Mouse (Mus musculus): Measurements from ENCODE around the gene Aox1. TPM values are rescaled to one million over a fixed set of nuclear protein-coding genes. Genes with fewer than 3 reads are reported as not detected.
"Not testable (repeated sequence)": the region's sequence is repeated elsewhere in the genome, so short reads cannot be mapped to it uniquely, and the experiment has no call there.

The Aox1 gene
- 0.26 and 0.34 TPM in 2 replicates for polyA plus RNA-seq (2015; fragmentation: Nextera tagmentation; extraction: Ambion mirVana)

DNA sequence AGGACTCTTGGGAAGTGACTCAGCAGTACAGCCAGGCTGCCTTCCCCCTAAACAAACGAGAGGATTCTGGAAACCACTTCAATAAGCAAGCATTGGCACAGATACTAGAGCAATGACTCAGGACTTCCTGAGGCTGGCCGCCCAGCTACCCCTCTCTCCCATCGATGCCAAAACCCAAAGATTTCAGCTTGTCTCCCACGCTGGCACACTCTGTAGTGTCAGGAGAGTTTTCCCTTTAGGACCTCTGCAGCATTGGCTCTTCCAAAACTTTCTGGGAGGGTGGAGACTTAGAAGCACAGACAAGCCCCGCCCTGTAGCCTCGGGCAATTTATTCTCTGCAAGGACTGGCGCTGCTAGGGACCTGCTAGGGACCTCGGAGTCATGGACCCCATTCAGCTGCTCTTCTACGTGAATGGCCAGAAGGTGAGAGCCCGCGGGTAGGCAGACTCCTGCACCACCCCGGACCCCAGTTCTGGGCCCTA is at the start of gene Aox1:
Gene Aox1, plus strand, starts transcription at position 296 of the 482 bp plus-strand sequence.
- 18% methylated on average over 12 of the region's 12 CpGs for WGBS
- Histone ChIP-seq H3K27ac (replicated peaks) (peak within 1 kb of the TSS; percentile 68), H3K4me1 (replicated peaks) (0 out of 2 replicates have a peak, but pooled peaks cover 13% of the 10 kb centered on the region), H3K27me3 (no peaks in the 10 kb centered on the region), H3K4me2 (peak within 1 kb of the TSS; percentile 47), H3K4me3 (no peak within 1 kb of the TSS), H3K36me3 (no peaks in the 10 kb centered on the region), H3K9me3 (no peaks in the 10 kb centered on the region), H3K9ac (no peak within 1 kb of the TSS)
- ATAC-seq (ENCODE audit: low FRiP score, low read depth) = peak; percentile 70

DNA sequence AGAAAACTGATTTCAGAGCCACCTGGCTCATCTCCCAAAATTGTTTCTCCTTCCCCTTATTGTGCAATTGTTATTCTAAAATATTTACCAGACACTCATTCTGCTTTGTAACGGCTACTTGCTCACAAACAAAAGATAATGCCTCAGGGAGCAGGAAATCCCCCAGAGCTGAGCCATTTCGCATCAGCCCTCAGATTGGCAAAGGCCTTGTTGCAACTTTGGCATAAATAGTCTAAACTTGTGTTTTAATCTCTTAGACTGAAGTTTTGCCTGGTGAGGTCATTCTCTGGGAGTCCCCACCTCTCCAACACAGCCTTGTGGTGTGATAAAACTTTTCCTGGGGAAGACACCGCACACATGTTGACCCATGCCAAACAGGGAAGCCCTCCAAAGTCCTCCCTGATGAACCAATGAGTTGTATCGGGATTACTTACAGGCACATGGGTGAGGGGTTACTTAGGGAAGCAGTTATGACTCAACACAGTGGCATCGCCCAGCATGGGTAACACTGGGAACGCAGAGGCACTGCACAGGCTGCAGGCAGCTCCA is 40.6 kb upstream of the Aox1 start:
- ATAC-seq (ENCODE audit: low FRiP score, low read depth) = no peak
- H3K4me1 ChIP-seq (replicated peaks) = no peaks in the 10 kb centered on the region
- H3K9ac ChIP-seq = no peak overlapping the region
- H3K36me3 ChIP-seq = no peaks in the 10 kb centered on the region
- 66% methylated on average over 6 of the region's 6 CpGs for WGBS
- no peak overlapping the region for H3K4me2 ChIP-seq
- H3K9me3 ChIP-seq = no peaks in the 10 kb centered on the region
- no peaks in the 10 kb centered on the region for H3K27me3 ChIP-seq
- no peak overlapping the region for H3K4me3 ChIP-seq
- H3K27ac ChIP-seq (replicated peaks) = no peak overlapping the region

DNA sequence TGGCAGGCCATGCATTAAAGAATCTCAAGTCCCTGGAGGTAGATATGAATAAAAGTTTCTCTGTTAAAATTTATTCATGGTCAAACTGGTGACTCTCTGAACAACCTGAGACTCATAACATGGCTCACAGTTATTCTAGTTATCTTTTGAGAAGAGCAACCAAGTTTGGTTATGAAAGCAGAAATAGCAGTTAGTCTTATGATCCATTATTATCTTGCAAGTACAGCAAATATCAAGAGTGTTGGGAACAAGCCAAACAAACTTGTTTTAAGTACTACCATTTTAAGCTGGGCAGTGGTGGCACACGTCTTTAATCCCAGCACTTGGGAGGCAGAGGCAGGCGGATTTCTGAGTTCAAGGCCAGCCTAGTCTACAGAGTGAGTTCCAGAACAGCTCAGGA is 38.5 kb upstream of the Aox1 start:
- Histone ChIP-seq H3K4me2 (no peak overlapping the region), H3K27ac (replicated peaks) (no peak overlapping the region)

DNA sequence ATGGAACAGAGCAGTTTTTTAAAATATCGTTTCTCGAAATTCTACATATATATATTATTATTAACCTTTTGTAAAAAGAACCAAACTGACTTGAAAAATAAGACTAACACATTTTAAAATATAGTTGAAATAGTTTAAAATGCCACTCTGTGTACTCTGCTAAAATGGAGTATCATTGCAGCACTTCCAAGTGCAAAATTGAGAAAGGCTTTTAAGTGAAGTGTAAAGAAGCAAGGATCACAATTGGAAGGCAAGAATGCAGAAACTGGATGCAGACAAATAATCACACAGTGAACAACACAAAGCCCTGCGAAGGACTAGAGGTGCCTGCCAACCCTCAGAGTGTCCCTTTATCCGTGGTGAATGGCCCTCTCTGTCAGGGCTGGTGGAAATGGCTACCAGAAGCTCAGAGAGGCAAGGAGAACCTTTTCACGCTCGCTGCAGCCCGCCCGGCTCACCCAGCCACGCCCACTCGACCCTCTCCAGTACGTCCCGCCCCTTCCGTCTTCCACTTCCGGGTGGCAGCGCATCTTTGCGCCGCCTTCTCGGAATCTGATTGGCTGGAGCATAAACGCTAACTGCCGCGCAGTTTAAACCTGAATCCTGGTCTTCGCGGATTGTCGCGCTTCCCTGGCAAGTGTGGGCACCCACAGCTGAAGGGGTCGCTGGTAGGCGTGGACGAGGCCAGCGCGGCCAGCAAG is 34.1 kb upstream of the Aox1 start, which contains the start of gene Sgo2a:
Gene Sgo2a, plus strand, starts transcription at position 540 of the 701 bp plus-strand sequence.
- Histone ChIP-seq H3K4me3 (peak within 1 kb of the TSS; percentile 78), H3K4me1 (replicated peaks) (peaks cover 13% of the 10 kb centered on the region), H3K27ac (replicated peaks) (peak within 1 kb of the TSS; percentile 93), H3K9me3 (no peaks in the 10 kb centered on the region), H3K36me3 (no peaks in the 10 kb centered on the region), H3K27me3 (no peaks in the 10 kb centered on the region), H3K9ac (peak within 1 kb of the TSS; percentile 63), H3K4me2 (peak within 1 kb of the TSS; percentile 85)
- 7% methylated on average over 30 of the region's 30 CpGs for WGBS
- ATAC-seq (ENCODE audit: low FRiP score, low read depth) = peak; percentile 99

More for the DNA sequence above, 38.5 kb upstream of the Aox1 start:
- 81% methylated on average over 2 of the region's 2 CpGs for WGBS
- no peaks in the 10 kb centered on the region for H3K36me3 ChIP-seq
- H3K4me3 ChIP-seq = no peak overlapping the region
- peaks cover 2% of the 10 kb centered on the region for H3K4me1 ChIP-seq (replicated peaks)
- no peaks in the 10 kb centered on the region for H3K9me3 ChIP-seq
- no peak for ATAC-seq (ENCODE audit: low FRiP score, low read depth)
- no peak overlapping the region for H3K9ac ChIP-seq
- no peaks in the 10 kb centered on the region for H3K27me3 ChIP-seq

DNA sequence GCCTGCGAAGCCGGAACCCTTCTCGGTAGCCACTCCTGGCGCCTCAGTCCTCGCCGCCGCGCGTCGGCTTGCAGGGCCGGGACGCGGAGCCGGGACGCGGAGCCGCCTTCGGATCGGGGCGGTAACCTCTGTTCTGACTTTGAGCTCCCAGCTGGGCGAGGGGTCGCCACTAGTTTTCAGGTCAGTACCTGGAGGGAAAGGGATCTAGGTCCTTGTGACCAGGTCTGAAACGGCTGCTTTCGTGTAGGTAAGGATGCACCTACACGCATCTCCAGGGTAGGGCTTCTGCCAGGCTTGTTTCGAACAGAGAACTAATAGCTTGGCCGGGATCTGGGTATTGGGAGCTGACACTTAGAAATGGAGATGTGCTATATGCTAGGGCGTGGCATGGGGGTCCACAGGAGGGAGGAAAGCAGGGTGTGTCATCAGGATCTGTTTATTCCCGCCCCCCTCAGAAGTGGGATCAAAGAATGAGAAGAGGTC is 33.6 kb upstream of the Aox1 start:
- peak overlapping the region; percentile 85 for H3K4me2 ChIP-seq
- peak overlapping the region; percentile 63 for H3K9ac ChIP-seq
- H3K27ac ChIP-seq (replicated peaks) = no peak overlapping the region
- H3K4me1 ChIP-seq (replicated peaks) = peaks cover 13% of the 10 kb centered on the region
- H3K27me3 ChIP-seq = no peaks in the 10 kb centered on the region
- peak overlapping the region; percentile 78 for H3K4me3 ChIP-seq
- H3K36me3 ChIP-seq = no peaks in the 10 kb centered on the region
- under 1% methylated on average over 29 of the region's 29 CpGs for WGBS
- H3K9me3 ChIP-seq = no peaks in the 10 kb centered on the region
- ATAC-seq (ENCODE audit: low FRiP score, low read depth) = no peak; the same call in 1 of the 2 replicates

DNA sequence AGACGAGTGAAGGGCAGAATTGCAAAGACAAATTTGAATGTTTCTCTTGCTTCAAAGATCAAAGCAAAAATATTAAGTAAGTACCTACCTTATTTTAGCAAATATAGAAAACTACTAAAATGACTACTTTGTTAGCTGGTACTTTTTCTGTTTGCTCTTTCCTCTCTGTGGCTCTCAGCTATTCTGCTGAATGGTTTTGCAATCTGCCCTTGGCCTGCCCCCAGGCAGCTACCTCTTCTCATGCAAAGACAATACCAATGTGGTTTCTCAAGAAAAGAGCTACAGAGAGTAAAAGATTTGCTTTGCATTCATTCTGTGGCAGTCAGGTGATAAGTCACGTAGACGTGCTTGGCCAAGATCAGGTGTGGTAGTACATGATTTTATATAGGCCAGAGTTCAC is 31.6 kb upstream of the Aox1 start:
- no peaks in the 10 kb centered on the region for H3K27me3 ChIP-seq
- no peak overlapping the region for H3K27ac ChIP-seq (replicated peaks)
- no peak for ATAC-seq (ENCODE audit: low FRiP score, low read depth)
- no peaks in the 10 kb centered on the region for H3K9me3 ChIP-seq
- no peak overlapping the region for H3K4me2 ChIP-seq
- H3K36me3 ChIP-seq = no peaks in the 10 kb centered on the region
- no peak overlapping the region for H3K4me3 ChIP-seq
- peaks cover 13% of the 10 kb centered on the region for H3K4me1 ChIP-seq (replicated peaks)
- H3K9ac ChIP-seq = no peak overlapping the region
- 83% methylated on average over 3 of the region's 3 CpGs for WGBS

DNA sequence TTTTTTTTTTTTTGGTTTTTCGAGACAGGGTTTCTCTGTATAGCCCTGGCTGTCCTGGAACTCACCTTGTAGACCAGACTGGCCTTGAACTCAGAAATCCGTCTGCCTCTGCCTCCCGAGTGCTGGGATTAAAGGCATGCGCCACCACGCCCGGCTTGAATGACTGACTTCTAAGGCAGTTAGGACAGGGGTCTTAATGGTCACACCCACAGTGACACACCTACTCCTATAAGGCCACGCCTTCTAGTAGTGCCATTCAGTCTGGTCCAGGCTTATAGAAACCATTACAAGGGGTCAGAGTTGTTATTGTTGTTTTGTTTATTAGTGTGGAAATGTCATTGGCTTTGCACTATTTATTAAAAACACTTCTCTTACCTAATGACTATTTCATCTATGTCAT is 23.3 kb upstream of the Aox1 start:
- not testable (repeated sequence) for H3K27me3 ChIP-seq; H3K4me2 ChIP-seq; H3K4me1 ChIP-seq (replicated peaks); ATAC-seq (ENCODE audit: low FRiP score, low read depth); H3K9me3 ChIP-seq; H3K27ac ChIP-seq (replicated peaks); H3K4me3 ChIP-seq; H3K36me3 ChIP-seq; H3K9ac ChIP-seq
- 94% methylated on average over 7 of the region's 7 CpGs for WGBS

DNA sequence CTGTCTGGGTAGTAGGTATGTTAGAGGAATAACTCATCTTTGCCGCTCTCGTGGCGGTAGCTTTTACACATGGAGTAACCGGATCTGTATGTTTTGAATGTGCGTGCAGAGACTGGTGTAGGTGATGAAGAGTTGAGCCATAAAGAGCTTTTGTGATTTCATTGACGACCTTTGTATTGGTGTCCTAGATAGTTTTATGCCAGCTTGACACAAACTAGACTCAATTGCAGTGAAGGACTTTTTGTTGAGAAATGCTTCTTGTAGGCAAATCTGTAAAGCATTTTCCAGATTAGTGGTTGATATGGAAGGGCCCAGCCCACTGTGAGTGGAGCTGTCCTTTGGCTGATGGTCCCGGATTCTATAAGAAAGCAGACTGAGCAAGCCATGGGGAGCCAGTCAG is 10.9 kb upstream of the Aox1 start, which contains the start of gene Kctd18:
Gene Kctd18, minus strand, starts transcription at position 101 of the 400 bp plus-strand sequence.
- Histone ChIP-seq H3K36me3 (no peaks in the 10 kb centered on the region), H3K27me3 (no peaks in the 10 kb centered on the region), H3K27ac (replicated peaks) (no peak within 1 kb of the TSS), H3K4me2 (no peak within 1 kb of the TSS), H3K9ac (no peak within 1 kb of the TSS), H3K4me1 (replicated peaks) (no peaks in the 10 kb centered on the region), H3K9me3 (no peaks in the 10 kb centered on the region), H3K4me3 (no peak within 1 kb of the TSS)
- ATAC-seq (ENCODE audit: low FRiP score, low read depth) = no peak
- 98% methylated on average over 7 of the region's 7 CpGs for WGBS

DNA sequence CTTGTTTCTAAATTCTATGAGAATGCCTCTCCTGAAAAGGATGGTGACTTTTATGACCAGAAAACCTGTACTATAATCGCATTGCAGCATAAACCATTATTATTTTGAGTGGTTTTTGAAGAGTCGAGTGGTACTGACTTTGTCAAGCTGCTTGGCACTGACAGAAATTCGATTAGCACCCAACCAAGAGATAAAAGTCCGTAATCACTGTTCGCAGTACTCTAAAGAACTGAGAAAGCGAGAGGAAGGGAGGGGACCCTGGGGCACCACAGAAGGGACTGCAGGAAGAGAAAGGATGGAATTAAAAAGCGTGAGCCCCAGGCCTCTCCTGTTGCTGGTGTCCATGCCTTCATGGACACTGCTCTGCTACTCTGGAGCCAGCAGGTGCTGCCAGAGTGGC is 2.0 kb upstream of the Aox1 start:
- Histone ChIP-seq H3K4me1 (replicated peaks) (0 out of 2 replicates have a peak, but pooled peaks cover 13% of the 10 kb centered on the region), H3K9me3 (no peaks in the 10 kb centered on the region), H3K27me3 (no peaks in the 10 kb centered on the region), H3K4me2 (no peak overlapping the region), H3K9ac (no peak overlapping the region), H3K27ac (replicated peaks) (no peak overlapping the region), H3K36me3 (no peaks in the 10 kb centered on the region), H3K4me3 (no peak overlapping the region)
- ATAC-seq (ENCODE audit: low FRiP score, low read depth) = no peak
- WGBS = 90% methylated on average over 7 of the region's 7 CpGs

DNA sequence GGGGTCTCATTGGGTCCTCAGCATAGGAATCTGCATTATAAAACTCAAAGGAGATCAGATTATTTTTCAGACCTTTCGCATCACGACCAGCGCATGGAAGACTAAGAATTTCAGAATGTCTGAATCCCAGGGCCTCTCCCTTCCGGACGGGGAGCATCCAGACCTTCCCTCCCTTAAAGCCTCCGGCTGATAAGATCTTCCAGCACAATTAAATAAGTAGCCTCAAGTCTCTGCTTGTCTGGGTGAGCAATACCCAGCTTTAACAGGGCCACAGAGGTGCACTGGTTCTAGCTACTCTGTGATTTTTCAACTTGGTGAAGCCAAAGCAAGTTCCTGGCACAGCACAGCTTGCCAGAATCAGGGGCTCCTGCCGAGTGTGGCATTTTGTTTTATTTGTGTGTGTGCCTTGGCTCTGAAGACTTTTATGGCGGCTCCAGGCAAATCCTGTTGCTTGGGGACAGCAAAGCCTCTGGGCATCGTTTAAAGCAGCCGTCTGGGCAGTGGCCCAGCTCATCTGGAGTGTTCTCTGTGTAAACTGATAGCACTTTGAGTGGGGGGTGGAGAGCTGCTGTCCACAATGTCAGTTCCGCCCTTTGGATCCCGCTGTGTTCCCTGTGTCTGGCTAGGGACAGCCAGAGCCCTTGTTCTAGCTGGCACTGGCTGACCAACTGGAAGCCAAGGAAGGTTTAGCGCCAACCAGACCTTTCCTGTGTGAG is 583 bp downstream of the Aox1 start:
- no peaks in the 10 kb centered on the region for H3K36me3 ChIP-seq
- no peaks in the 10 kb centered on the region for H3K27me3 ChIP-seq
- ATAC-seq (ENCODE audit: low FRiP score, low read depth) = peak; percentile 93
- peak overlapping the region; percentile 68 for H3K27ac ChIP-seq (replicated peaks)
- H3K9ac ChIP-seq = no peak overlapping the region
- no peaks in the 10 kb centered on the region for H3K9me3 ChIP-seq
- H3K4me2 ChIP-seq = peak overlapping the region; percentile 47
- 36% methylated on average over 13 of the region's 13 CpGs for WGBS
- H3K4me1 ChIP-seq (replicated peaks) = 0 out of 2 replicates have a peak, but pooled peaks cover 13% of the 10 kb centered on the region
- H3K4me3 ChIP-seq = no peak overlapping the region

DNA sequence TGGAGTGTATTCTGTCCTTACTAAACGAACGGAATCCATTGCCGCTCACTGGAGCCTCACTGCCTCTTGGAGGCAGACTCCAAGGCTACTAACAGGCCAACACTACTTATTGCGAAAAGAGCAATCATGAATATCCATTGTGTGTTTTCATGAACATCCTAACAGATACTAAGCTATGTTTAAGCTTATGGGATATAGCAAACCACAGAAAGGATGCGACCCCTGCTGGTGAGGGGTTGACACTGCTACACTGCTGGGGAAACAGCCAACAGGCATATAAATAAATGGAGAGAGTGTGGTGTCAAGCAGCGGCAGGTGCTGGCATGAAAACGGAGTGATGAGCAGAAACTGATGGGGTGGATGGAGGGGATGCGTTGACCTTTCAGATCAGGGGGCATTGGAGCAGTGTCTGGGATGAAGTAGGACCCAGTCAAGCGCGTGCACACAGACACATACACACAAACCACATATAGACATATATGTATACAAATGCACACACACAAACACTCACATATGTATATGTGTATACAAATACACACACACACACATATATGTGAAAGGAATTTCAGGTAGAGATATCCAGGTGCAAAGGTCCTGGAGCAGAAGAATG is 1.5 kb downstream of the Aox1 start:
- Histone ChIP-seq H3K27me3 (no peaks in the 10 kb centered on the region), H3K4me3 (no peak overlapping the region), H3K9ac (no peak overlapping the region), H3K27ac (replicated peaks) (no peak overlapping the region; the same call in 1 of the 2 replicates), H3K4me1 (replicated peaks) (0 out of 2 replicates have a peak, but pooled peaks cover 13% of the 10 kb centered on the region), H3K4me2 (no peak overlapping the region), H3K9me3 (no peaks in the 10 kb centered on the region), H3K36me3 (no peaks in the 10 kb centered on the region)
- 0 out of 2 replicates have a peak, but pooled peaks have one; percentile 20 for ATAC-seq (ENCODE audit: low FRiP score, low read depth)
- 60% methylated on average over 10 of the region's 10 CpGs for WGBS
